Mouse (Mus musculus) ES-Bruce4 (cell line): Measurements from ENCODE around the gene Gfy. TPM values are rescaled to one million over a fixed set of nuclear protein-coding genes. Genes with fewer than 3 reads are reported as not detected.

Experiments
- H3K27ac ChIP-seq: 2 replicates; pipeline ENCODE4 v1.5.1; 2012; ENCODE audit warnings: low read length, inconsistent platforms; ENCODE audit not compliant: insufficient read depth
- H3K27me3 ChIP-seq: 2 replicates; pipeline ENCODE4 v1.6.1; 2012; ENCODE audit warnings: mild to moderate bottlenecking, low read length, inconsistent platforms; ENCODE audit not compliant: control insufficient read depth, poor library complexity, insufficient read depth, severe bottlenecking
- H3K36me3 ChIP-seq: 2 replicates; pipeline ENCODE4 v1.6.1; 2012; ENCODE audit warnings: inconsistent platforms, mild to moderate bottlenecking, low read length, moderate library complexity; ENCODE audit not compliant: control insufficient read depth, poor library complexity, insufficient read depth, severe bottlenecking
- H3K4me1 ChIP-seq: one replicate; pipeline ENCODE4 v1.8.1; 2011; ENCODE audit warnings: low read length; ENCODE audit not compliant: control insufficient read depth, insufficient read depth
- H3K4me3 ChIP-seq: 2 replicates; pipeline ENCODE4 v1.5.1; 2011; ENCODE audit warnings: low read depth, mild to moderate bottlenecking, low read length
- H3K9ac ChIP-seq: 2 replicates; pipeline ENCODE4 v1.6.1; 2012; ENCODE audit warnings: low read depth, mild to moderate bottlenecking, inconsistent platforms; ENCODE audit not compliant: poor library complexity, severe bottlenecking
- H3K9me3 ChIP-seq: replicated peaks from 2 replicates; pipeline ENCODE4 v1.6.1; 2012; ENCODE audit warnings: mild to moderate bottlenecking, low read length, inconsistent platforms; ENCODE audit not compliant: control insufficient read depth, poor library complexity, insufficient read depth, severe bottlenecking
- CTCF ChIP-seq: IDR thresholded peaks from one replicate; pipeline ENCODE4 v1.8.1; 2011; ENCODE audit warnings: low read depth, low read length
- EP300 ChIP-seq: IDR thresholded peaks from 2 replicates; pipeline ENCODE4 v1.6.1; 2011; ENCODE audit warnings: low read depth, low read length; ENCODE audit not compliant: insufficient read depth
- POLR2A ChIP-seq: IDR thresholded peaks from one replicate; pipeline ENCODE4 v1.8.1; 2011; ENCODE audit warnings: low read length; ENCODE audit not compliant: insufficient read depth
- polyA plus RNA-seq: library from polyadenylated mRNA; stranded (reverse); fragments of >200 nt; gene quantifications from 2 replicates; pipeline ENCODE4 v1.2.4, GENCODE M21; 2011; ENCODE audit warnings: low read depth; ENCODE audit not compliant: missing spikeins, insufficient read depth, insufficient read length

Gene Gfy
- polyA plus RNA-seq, 1 experiment = 1.2 TPM

- Histone ChIP-seq H3K9ac (no peak overlapping the region), H3K27me3 (no peaks in the 10 kb centered on the region), H3K4me1 (no peaks in the 10 kb centered on the region), H3K9me3 (no peaks in the 10 kb centered on the region), H3K27ac (no peak overlapping the region), H3K4me3 (no peak overlapping the region), H3K36me3 (no peaks in the 10 kb centered on the region)
- TF ChIP-seq CTCF = no peak
- TF ChIP-seq POLR2A = no peak
- no peak for TF ChIP-seq EP300
Observed at GRCm38 (mm10) chr7:45191803-45192363, 12.5 kb upstream of the Gfy start.

DNA sequence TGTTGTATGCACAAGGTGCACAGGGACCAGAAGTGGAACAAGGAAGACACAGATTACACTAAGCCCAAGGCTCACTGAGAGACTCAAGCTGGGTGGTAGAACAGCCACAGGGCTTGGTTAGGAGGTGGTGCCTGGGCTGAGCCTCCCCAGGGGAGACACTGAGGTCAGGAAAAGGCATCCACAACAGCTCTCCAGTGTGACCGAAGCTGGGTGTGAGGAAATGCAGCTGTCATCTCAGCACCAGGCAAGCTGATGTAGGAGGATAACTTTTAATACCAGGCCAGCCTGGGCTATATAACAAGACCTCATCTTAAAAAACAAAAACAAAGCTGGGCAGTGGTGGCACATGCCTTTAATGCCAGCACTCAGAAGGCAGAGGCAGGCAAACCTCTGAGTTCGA is 11.8 kb upstream of the Gfy start:
- TF ChIP-seq CTCF (no peak), POLR2A (no peak), EP300 (no peak)
- Histone ChIP-seq H3K4me3 (no peak overlapping the region), H3K9ac (no peak overlapping the region), H3K27ac (no peak overlapping the region), H3K36me3 (no peaks in the 10 kb centered on the region), H3K4me1 (no peaks in the 10 kb centered on the region), H3K9me3 (no peaks in the 10 kb centered on the region), H3K27me3 (no peaks in the 10 kb centered on the region)

GRCm38 (mm10) chr7:45190186-45190585 is 10.8 kb upstream of the Gfy start:
- Histone ChIP-seq H3K4me3 (no peak overlapping the region), H3K9me3 (no peaks in the 10 kb centered on the region), H3K9ac (no peak overlapping the region), H3K4me1 (no peaks in the 10 kb centered on the region), H3K27me3 (no peaks in the 10 kb centered on the region), H3K27ac (no peak overlapping the region), H3K36me3 (no peaks in the 10 kb centered on the region)
- TF ChIP-seq CTCF = no peak
- no peak for TF ChIP-seq POLR2A
- no peak for TF ChIP-seq EP300

DNA sequence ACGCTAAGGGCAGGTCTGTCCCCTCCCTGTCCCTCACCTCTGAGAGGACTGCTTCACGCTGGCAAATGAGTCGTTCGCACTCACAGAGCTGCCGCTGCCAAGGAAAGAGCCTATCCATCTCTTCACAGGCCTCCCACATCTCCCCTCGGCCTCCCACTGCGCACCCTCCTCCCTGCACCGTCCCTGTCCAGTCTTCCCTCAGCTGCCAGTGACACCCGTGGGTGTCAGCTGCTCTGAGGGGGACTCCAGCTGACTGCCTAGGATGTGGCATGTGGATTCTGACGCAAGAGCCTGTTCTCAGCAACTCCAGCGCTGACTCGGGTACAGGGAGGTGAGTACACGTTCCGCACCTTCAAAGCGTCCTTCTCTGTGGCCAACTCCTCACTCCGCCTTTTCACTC is 10.2 kb upstream of the Gfy start:
- no peaks in the 10 kb centered on the region for H3K27me3 ChIP-seq
- no peak overlapping the region for H3K27ac ChIP-seq
- H3K9ac ChIP-seq = no peak overlapping the region
- no peaks in the 10 kb centered on the region for H3K4me1 ChIP-seq
- H3K36me3 ChIP-seq = no peaks in the 10 kb centered on the region
- H3K9me3 ChIP-seq = no peaks in the 10 kb centered on the region
- H3K4me3 ChIP-seq = peak overlapping the region; percentile 14
- TF ChIP-seq CTCF (no peak), POLR2A (no peak), EP300 (no peak)

DNA sequence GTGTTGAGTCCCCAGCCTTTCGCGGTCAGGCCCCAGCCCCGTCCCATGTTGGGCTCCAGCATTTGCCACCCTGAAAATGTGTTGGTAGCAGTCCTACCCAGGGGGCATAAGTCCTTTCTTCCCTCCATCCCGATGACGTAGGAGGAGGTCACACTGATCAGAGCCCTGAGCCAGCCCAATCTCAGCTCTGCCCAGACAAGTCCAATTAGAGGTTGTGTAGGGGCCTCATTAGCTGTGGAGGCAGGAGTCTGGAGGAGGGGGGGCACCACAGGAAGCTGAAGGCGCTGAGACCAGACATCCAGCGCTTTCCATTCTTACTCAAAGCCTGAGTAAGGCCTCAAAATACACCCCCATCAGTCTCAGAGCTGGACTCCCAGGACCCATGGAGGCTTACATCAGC is 6.6 kb upstream of the Gfy start:
- no peak for TF ChIP-seq CTCF
- TF ChIP-seq EP300 = no peak
- no peak for TF ChIP-seq POLR2A
- Histone ChIP-seq H3K27ac (no peak overlapping the region), H3K4me3 (no peak overlapping the region), H3K9ac (no peak overlapping the region), H3K9me3 (no peaks in the 10 kb centered on the region), H3K36me3 (no peaks in the 10 kb centered on the region), H3K27me3 (no peaks in the 10 kb centered on the region), H3K4me1 (no peaks in the 10 kb centered on the region)

- H3K9me3 ChIP-seq = no peaks in the 10 kb centered on the region
- H3K27me3 ChIP-seq = no peaks in the 10 kb centered on the region
- H3K36me3 ChIP-seq = no peaks in the 10 kb centered on the region
- TF ChIP-seq EP300 (no peak), CTCF (no peak), POLR2A (no peak)
- H3K4me1 ChIP-seq = no peaks in the 10 kb centered on the region
- no peak overlapping the region for H3K4me3 ChIP-seq
- H3K27ac ChIP-seq = no peak overlapping the region
- H3K9ac ChIP-seq = no peak overlapping the region
Observed at GRCm38 (mm10) chr7:45183672-45184071, 4.3 kb upstream of the Gfy start.
